Mouse (Mus musculus) megakaryocyte, adult 5-6 weeks (primary cell): ENCODE data around the gene Prkag2. TPM values are rescaled to one million over a fixed set of nuclear protein-coding genes. Genes with fewer than 3 reads are reported as not detected.
A peak's percentile ranks its signal among the peaks of the same experiment; 100 is the strongest.
"Not testable (repeated sequence)": the region's sequence is repeated elsewhere in the genome, so short reads cannot be mapped to it uniquely, and the experiment has no call there.

Experiments used
- ATAC-seq: 2 replicates; pipeline ENCODE4 v1.8.0; 2016; ENCODE audit warnings: mild to moderate bottlenecking, inconsistent platforms; ENCODE audit not compliant: poor library complexity, severe bottlenecking
- total RNA-seq, 2 experiments: library from RNA; stranded (forward) in 1 of 2; stranded (reverse) in 1 of 2; fragments of 153-499, 151-499 nt in 1 of 2; fragments of 221-1000, 200-1000 nt in 1 of 2; gene quantifications; 2 replicates each; pipeline versions ENCODE4 v1.2.3 to v1.2.4; 2015 to 2017

Gene Prkag2
- total RNA-seq, 2 experiments from 2014 or later, result 45.6 to 46.0 TPM

GRCm38 (mm10) chr5:25087064-25087463 is 13.4 kb downstream of the Prkag2 start:
- ATAC-seq, result 0 out of 2 replicates have a peak, but pooled peaks have one; percentile 27

DNA sequence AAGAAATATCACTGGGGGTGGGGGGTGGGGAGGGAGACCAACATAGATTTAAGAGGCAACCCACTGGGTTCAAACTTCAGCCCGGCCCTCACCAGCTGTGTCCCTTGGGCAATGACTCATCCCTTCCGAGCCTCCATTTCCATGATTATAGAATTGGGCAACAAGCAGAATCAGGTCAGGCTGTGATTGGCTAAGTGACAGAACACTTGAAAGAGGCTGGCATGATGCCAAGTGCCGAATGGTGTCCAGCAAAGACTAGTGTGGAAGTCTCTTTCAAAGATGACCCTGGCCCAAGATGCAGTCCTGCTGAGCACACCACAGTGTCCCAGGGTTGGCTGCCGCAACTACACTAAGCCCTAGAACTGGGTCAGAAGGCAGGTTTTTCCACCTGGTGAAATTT is 14.2 kb downstream of the Prkag2 start:
- 0 out of 2 replicates have a peak, but pooled peaks have one; percentile 17 for ATAC-seq

- no peak for ATAC-seq
These were observed 15.3 kb downstream of the Prkag2 start for GRCm38 (mm10) chr5:25085170-25085569.

DNA sequence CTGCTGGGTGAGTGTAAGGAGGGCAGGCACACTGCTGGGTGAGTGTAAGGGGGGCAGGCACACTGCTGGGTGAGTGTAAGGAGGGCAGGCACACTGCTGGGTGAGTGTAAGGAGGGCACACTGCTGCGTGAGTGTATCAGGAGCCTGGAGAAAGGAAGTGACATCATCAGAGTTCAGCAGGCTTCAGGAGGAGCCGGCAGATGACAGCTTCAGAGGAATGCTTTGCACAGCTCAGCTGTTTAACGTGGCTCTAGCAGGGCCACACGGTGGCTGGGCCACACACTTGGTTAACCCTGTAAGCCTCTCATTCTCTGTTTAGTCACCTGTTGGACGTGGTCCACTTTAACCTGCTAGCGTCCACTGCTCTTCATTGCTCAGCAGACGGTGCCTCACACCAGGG is 16.6 kb downstream of the Prkag2 start:
- no peak for ATAC-seq

DNA sequence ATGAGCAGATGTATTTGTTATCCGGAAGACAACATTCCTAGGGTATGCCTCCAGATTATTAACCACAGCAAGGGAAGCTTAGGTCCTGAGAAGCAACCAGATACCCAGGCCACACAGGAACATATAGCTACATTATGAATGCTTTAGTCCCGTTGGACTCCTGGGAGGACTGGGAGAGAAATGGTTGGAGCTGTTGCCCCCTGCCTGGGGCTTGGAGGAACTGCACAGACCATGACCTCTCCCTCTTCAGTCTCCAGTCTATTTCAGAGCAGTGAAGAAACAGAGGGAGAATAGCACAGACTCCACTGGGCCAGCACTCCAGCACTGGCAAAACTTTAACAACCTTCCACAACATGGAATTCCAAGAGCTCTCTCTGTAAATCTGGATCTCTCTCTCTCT is 17.9 kb downstream of the Prkag2 start:
- peak; percentile 41 for ATAC-seq

- ATAC-seq, result peak; percentile 93
These were observed 18.9 kb downstream of the Prkag2 start for GRCm38 (mm10) chr5:25081545-25081944.

GRCm38 (mm10) chr5:25080994-25081393 is 19.4 kb downstream of the Prkag2 start:
- ATAC-seq, result 0 out of 2 replicates have a peak, but pooled peaks have one; percentile 1

DNA sequence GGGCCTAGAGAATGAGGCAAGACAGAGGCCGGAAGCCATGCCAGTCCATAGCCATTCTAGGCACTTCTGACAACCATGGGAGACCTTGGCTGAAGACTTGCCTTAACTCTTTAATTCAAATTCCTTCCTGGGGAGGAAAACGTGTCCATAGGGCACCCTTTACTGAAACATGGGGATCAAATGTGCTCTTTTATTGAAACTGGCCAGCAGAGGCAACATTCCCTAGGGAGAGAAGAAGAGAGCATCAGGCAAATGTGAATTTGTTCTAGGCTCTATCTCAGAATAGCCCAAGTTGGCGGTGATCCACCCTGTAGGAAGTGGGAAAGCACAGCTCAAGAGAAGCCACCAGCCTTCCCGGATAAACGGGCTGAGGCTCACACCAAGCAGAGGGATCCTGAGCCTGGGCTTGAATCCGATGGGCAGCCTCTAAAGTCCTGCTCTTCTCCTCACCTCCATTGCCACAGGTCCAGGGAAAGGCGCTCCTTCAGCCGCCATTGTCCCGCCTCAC is 19.9 kb downstream of the Prkag2 start:
- no peak for ATAC-seq

GRCm38 (mm10) chr5:25079766-25080265 is 20.6 kb downstream of the Prkag2 start:
- no peak for ATAC-seq

DNA sequence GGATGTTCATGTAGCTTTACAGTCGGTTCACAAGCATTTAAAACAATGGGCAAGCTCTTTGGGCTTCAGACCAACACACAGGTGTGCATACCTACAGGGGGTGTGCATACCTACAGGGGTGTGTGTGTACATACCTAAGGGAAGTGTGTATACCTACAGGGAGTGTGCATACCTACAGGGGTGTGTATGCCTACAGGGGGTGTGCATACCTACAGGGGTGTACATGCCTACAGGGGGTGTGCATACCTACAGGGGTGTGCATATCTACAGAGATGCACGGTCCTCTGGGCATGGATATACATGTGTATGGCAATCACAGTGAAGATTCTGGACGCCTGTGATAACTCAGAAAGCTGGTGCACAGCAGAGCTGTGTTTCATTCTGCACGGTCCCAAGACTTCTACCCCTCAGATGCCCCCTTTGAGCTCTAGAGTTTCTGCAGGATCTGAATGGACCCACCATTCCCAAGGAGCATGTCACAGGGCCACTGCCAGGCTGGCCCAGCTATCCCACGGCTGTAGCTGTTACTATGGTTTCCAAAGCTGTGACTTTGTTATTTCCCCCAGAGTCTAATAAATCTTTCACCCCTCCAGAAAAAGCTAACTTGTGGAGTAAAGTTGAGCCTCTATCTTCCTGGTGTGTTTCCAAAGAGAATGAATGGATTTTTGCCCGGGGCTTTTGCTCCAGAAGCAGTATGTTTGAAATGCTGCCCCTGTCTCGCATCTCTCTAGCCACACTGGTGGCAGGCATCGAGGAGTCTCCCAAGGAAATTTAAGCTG is 22.4 kb downstream of the Prkag2 start:
- ATAC-seq, result no peak

DNA sequence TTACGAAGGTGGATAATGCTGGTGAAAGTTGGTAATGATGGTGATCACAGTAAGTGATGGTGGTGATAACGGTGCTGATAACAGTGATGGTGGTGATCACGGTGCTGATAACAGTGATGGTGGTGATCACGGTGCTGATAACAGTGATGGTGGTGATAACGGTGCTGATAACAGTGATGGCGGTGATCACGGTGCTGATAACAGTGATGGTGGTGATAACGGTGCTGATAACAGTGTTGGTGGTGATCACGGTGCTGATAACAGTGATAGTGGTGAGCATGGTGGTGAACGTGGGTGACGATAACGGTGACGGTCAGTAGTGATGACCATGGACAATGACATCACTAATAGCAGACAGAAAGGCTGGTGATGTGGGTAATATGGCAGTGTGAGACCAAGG is 23.2 kb downstream of the Prkag2 start:
- ATAC-seq, result not testable (repeated sequence)

- no peak for ATAC-seq
These were observed 24.8 kb downstream of the Prkag2 start for GRCm38 (mm10) chr5:25075623-25076022.

DNA sequence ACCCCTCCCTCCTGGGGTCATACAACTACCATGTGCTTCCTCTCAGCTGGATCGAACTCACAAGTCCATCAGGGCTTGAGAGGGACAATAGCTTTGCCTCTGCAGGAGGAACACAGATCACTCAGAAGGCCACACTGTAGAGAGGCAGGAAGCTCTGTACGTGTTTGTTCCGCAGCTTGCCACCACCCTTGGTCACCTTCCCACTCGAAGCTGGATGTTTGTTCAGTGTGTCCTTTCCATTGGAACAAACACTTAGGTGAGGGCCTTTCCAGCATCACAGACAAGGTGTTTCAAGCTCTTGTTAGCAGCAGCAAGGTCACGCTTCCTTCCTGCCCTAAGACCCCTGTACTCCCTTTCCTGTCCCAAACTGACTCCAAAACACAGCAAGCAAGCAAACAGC is 30.6 kb downstream of the Prkag2 start:
- no peak for ATAC-seq

DNA sequence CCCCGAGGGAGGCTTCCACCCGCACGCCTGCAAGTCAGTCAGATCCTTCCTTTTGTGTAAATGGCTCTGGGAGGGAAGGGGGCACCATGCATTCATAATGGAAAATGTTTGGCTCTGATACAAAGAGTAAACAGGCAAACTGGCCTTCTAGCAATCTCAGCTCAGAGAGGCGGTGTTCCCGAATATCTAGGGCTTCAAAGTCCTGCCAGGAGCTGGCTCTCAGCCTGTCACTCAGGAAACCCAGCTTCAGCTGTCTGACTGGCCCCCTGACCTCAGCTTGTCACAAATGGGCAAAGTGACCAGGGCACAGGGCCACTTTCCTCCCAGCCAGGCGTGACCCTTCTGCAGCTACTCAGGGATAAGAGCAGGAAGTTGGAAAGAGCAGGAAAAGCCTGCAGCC is 33.3 kb downstream of the Prkag2 start:
- ATAC-seq, result no peak

GRCm38 (mm10) chr5:25064270-25065232 is 35.9 kb downstream of the Prkag2 start:
- no peak for ATAC-seq

DNA sequence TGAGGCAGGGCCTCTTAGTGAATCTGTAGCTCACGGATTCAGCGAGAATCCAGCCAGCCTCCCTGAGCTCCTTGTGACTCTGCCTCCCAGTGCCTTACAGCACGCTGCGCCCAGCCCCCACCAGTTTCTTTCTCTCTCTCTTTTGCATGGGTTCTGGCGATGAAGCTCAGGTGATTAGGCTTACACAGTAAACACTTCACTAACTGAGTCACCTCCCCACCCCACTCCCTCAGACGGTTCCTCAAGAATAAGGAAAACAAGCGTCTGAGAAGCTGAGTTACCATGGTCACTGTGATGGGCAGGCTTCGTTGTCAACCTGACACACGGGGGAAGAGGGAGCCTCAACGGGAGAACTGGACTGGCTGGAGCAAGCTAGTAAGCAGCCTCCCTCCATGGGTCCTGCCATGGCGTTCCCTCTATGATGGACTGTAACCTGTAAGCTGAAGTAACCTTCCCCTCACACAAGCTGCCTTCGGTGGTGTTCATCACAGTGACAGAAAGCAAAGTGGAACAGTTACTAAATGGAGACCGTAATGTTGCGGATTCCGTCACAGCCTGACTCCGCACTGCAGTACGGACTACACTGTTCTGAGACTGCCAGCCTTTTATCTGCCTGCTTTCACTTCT is 37.8 kb downstream of the Prkag2 start:
- ATAC-seq, result no peak

DNA sequence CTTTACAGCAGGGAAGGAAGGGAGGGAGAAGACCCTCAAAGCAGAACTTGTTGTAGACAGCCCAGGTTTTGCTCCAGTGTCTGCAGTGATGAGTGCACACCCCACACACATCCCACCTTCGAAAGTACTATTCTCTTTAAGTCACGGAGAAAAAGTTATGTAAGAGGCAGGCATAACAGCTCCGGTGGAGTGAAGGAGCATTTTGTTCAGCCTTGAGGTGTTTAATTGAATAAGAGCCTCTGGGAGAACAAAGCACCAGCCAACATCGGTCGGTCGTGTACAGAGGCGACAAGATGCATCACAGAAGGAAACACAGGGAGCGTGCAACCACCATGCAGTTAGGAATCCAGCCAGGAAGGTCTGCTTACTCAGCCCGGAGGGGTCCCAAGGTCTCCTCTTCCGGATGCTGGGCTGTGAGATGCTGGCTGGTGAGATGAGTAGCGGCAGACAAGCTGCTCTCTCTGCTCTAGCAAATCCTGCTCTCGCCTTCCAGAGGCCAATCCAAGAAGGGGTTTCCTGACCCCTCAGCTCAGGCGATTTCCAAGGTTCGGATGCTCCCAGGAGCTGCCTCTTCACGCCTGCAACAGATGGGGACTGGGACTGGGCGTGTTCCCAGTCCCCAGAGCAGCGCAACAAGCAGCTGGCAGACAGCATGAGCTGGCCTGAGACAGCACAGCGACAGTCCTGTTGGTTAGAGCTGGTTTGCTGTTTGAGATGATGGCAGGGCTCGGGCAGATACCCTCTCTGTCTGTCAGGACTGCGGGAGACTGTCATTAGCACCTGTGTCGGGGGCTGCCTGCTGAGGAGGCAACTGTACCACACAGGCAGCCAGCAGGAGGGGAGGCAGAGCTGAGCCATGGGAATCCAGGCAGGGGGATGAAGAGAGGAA is 41.3 kb downstream of the Prkag2 start:
- no peak for ATAC-seq

DNA sequence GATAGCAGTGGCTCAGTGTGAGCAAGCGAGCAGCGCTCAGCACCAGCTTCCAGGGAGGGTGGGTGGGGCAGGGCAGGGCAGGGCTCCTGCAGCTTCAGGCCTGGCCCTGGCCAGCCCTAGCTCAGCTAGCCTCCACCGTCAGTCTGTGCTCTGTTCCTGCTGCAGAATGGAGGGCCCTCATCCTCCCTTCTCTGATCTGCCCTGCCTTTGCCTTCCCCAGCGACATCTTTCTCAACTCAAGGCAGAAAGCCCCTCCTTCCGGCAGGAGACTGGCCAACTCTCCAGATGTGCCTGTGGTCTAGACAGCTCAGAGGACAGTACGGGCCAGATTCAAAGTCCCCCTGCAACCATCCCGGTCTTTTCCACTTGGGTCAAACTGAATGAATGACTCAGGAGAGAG is 42.0 kb downstream of the Prkag2 start:
- no peak for ATAC-seq

GRCm38 (mm10) chr5:25055288-25055687 is 45.2 kb downstream of the Prkag2 start:
- ATAC-seq, result no peak
